Mouse (Mus musculus): Measurements from ENCODE around the gene Tmem229b. TPM values are rescaled to one million over a fixed set of nuclear protein-coding genes. Genes with fewer than 3 reads are reported as not detected.
A peak's percentile ranks its signal among the peaks of the same experiment; 100 is the strongest.
"Not testable (repeated sequence)": the region's sequence is repeated elsewhere in the genome, so short reads cannot be mapped to it uniquely, and the experiment has no call there.

The Tmem229b gene
- 10 to 100 TPM; 34.4 to 39.9 TPM for total RNA-seq (2021)

DNA sequence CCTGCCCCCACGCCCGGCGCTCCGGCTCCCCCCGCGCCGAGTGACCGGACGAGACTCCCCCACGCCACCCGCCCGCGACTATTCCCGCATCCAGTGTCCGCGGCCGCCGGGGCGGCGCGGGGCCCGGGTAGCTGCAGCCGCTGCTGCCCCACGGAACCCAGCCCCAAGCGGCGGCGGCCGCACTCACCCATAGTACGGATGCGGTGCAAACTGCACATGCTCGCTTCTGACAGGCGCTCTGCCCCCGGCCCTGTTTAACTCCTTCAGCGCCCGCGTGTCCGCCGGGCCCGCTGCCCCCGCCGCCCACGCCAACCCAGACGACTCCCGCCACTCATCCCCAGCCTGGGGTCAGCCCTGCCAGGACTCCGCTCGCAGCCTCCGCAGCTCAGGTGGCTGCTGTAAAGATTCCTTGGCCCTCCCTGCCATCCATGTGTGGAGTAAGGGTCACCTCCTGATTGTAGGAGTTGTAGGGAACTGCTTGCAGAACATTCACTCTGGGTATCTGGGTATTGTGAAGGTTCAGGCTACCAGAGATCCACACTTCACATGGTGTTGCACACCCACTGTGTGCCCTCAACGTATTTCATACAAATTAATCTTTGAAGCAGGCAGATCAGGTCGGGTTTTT is at the start of gene Tmem229b:
Tmem229b (minus strand) TSS at position 502 of the 628 bp plus-strand sequence.
- DNase-seq (ENCODE audit: extremely low spot score in 1 of 2, low spot score in 1 of 2): peak; percentile 60 to 68

DNA sequence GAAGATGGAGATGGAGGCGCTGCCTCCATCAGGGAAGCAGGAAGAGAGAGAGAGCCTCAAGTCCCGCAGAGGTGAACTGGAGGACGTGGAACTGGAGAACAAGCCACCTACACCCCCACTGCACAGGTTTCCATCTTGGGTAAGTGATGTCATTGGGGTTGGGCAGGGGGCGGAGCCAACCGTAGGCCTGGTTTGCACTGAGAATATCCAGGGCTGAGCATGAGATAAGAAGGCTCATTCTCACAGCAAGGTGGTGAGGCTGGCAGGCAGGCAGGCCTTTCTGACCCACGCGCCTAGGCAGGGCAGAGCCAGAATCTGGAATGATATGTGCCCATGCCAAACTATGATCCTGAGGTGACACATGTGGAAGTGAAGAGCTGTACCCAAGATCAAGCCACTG is 47.8 kb upstream of the Tmem229b start:
- DNase-seq (ENCODE audit: extremely low spot score in 1 of 2, low spot score in 1 of 2): no peak

DNA sequence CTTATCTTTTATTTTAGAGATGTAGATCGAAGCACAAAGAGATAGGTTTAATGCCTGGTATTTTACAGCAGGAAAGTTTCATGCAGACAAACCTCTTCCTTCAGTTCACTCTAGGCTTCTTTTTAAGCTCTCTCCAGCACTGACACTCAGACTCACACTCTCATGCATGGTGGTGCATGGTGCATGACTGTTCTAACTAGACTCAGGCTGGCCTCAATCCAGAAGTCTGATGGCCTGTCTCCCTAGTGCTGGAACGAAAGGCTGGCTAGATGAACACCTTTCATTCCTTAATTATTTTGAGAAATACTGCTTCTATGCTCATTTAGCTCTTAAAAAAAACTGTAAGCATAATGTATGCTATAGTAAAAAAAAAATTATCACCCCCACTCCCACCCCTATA is 44.6 kb upstream of the Tmem229b start:
- DNase-seq (ENCODE audit: extremely low spot score in 1 of 2, low spot score in 1 of 2): no peak

DNA sequence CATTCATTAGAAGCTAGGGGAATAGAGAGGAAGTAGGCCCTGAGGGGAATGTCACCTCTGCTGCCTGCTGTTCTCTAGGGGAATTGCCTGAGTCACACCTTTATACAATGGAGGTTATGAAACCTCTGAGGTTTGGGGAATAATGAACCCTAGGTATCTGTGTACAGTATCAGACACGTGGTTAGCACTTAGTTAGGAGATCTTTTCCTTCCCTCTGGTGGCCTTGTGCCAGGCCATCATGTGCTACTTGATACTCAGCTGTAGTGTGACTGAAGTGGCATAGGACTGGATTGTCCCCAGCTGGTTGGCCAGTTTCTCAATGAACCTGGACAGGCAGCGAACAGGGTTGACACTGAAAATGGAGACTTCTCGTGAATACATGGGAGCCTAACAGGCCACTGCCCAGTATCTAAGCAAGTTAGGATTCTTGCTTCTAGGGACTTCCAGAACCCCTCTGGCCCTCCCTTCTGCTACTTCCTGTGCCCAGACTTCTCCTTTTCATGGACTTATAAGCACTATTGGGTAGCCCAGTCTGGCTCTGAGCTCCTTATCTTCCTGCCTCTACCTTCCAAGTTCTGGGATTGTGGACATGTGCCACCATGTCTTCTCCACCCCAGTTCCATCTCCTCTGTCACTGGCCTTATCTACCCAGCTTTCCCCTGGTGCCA is 43.3 kb upstream of the Tmem229b start:
- no peak for DNase-seq (ENCODE audit: extremely low spot score in 1 of 2, low spot score in 1 of 2)

DNA sequence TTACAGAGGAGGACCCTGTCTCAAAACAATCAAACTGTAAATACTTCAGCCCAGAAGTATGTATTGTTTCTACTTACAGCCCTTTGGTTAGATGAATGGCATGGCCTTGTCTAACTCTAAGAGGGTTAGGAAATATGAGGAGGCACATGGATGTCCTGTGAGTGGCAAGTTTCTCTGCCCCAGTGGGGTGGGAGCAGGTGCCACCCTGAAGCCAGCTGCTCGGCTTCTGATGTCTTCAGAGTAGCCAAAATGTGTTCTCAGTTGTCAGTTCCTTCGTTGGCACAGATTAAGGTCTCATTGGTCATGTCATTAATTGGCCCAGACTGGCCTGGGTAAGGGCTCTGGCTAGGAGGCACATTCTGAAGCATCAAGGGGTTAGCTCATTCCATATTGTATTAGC is 42.4 kb upstream of the Tmem229b start:
- DNase-seq (ENCODE audit: extremely low spot score in 1 of 2, low spot score in 1 of 2): no peak

DNA sequence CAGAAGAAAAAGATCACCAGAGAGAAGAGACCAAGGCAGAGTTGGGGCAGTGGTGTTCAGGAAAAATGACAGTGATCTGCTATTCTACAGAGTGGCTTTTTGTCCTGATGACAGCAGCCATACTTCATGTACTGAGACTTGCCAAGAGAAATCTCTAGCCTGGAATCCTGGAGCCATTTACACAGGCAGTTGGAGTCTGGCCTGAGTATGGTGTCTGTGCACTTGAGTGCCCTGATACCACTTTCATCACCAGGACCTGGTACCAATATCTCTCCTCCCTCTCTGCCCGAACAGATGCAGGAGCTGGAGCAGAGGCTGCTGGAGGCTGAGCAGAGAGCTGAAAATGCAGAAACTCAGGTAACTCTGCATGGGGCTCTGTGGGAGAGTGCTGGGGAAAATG is 41.5 kb upstream of the Tmem229b start:
- DNase-seq (ENCODE audit: extremely low spot score in 1 of 2, low spot score in 1 of 2): no peak

DNA sequence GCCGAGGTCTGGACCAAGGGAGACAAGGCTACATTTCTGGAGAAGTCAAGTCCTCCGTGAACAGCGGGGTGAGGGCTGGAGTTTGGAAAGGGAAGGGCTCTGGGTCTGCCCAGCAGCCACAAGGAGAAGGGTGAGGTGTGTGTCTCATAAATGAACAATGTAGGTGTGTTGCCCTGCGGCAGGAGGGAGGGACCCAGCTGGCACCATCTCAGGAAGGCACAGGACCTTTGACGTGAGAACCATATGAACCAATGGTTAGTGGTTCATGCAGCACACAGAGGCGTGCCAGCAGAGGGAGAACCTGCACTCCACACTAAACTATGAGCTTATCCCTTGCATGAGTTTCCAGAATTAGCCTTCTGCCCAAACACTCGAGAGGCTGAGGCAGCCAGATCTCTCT is 39.8 kb upstream of the Tmem229b start:
- no peak for DNase-seq (ENCODE audit: extremely low spot score in 1 of 2, low spot score in 1 of 2)

DNA sequence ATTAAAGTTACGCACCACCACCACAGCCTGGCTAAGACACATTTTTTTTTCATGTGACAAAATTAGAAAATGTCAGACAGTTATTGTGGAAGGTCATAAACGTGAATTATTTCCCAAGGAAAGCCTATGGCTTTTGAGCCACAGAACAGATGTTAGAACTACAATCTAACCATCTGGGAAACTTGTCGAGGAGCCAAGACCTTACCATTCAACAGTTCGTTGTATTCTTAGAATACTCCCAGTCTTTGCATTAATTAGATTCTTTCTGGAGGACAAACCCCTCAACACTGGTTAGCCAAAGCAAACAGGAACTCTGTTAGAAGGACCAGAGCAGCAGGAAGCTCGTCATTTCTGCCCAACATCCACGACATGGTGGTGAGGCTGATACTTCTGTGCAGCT is 38.7 kb upstream of the Tmem229b start:
- DNase-seq (ENCODE audit: extremely low spot score in 1 of 2, low spot score in 1 of 2): no peak

DNA sequence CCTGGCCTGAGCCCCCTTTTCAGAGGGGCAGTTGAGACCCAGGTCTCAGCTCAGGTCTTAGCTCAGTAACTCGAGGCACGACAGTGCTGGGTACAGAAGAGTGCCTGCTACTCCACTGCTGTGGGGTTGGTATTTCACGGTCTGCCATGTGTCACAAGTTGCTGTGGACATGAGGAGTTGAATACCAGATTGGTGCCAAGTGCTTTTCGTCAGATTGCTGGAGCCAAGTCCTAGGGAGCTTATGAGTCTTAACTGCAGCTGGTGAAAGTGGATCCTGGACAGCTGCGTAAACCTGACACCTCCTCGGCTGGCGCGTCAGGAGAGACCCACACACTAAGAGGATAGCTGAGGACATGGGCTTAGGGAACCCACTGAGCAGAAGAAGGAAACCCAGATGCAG is 37.2 kb upstream of the Tmem229b start:
- DNase-seq (ENCODE audit: extremely low spot score in 1 of 2, low spot score in 1 of 2): no peak

DNA sequence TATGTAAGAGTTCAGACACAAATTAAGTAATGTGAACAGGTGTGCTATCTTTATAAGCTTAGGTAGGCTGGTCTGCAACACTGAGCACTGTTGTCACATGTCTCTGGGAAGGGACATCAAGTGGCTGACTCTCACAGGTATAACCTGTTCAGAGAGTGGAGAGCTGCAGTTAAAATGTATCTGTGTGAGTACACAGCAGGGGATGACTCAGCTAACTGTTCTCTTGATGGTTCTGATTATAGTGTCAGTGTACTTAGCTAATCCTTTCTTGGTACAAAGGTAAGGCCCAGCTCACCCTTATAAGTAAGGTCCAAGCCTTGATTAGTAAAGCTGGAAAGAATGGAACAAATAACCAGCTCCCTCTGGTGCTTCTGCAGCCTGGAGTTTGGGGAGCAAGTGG is 34.0 kb upstream of the Tmem229b start:
- DNase-seq (ENCODE audit: extremely low spot score in 1 of 2, low spot score in 1 of 2): no peak

DNA sequence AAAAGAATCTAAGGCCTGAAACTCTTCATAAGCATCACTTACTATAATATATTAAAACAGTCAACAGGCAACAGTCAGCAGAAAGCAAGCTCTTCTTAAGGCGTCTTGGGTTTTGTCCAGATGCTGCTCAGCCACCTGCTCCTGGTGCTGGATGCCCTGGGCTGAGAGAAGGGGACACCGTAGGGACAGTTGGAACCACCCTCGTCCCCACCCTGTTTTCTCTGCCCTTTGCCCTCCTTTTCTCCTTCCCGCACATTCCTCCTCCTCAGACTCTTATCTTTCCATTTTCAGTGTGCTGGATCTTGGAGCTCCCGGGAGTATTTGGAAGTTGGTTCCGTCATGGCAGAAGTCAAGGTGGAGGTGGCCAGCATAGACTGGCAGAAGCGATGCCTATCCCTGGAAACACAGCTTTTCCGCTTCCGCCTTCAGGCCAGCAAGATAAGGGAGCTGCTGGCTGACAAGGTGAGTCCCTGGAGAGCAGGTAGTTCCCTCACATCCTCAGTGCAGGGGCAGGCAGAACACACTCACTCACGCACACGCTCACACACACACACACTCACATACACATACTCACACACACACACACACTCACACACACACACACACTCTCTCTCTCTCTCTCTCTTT is 32.9 kb upstream of the Tmem229b start:
- DNase-seq (ENCODE audit: extremely low spot score in 1 of 2, low spot score in 1 of 2): no peak

DNA sequence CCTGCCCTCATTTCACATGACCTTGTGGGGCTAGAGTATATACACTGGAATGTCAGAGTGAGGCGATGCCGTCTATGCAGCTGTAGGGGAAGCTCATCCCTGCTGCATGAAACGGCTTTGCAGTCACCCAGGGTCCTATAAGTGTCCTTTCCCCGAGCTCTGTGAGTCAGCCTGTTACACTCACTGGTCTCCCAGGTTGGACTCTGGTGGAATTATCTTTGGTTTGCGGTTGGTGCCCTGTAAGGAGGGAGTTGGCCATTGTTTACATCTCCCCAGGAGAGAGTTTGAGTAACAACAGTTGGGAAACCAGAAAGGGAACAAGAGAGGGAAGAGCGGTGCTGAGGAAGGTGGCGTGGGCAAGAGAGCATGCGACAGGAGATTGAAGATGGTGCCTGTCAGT is 32.3 kb upstream of the Tmem229b start:
- no peak for DNase-seq (ENCODE audit: extremely low spot score in 1 of 2, low spot score in 1 of 2)

DNA sequence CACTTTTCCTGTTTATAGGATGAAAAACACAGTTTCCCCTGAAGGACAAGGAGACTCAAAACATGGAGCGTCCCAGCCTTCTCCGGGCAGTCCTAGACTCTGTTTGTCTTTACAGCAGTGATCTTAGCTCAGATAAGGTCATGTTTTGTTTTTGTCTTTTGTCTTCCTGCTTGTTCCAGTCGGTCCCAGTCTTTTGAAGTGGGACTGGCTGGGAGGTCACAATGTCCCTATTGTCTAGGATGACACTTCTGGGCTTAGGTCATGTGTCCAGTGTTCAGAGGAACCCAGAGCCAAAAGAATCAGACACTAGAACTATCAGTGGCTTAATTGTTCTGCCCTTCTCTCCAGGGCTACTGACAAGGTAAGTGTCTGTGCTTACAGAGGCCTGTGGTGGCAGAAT is 27.9 kb upstream of the Tmem229b start:
- DNase-seq (ENCODE audit: extremely low spot score in 1 of 2, low spot score in 1 of 2): no peak

DNA sequence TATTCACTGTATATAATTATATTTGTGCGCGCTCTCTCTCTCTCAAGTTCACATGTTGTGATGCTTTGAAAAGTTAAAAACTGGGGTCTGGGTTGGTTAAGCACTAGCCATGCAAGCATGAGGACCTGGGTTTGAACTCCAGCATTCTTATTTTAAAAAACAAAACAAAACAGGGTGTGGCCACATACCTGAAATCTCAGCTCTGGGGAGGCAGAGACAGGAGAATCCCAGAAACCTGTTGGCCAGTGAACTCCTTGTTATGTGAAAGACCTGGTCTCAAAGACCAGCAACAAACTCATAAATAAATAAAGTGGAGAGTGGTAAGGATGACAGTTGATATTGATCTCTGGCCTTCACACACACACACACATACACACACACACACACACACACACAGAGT is 26.9 kb upstream of the Tmem229b start:
- DNase-seq (ENCODE audit: extremely low spot score in 1 of 2, low spot score in 1 of 2): no peak

DNA sequence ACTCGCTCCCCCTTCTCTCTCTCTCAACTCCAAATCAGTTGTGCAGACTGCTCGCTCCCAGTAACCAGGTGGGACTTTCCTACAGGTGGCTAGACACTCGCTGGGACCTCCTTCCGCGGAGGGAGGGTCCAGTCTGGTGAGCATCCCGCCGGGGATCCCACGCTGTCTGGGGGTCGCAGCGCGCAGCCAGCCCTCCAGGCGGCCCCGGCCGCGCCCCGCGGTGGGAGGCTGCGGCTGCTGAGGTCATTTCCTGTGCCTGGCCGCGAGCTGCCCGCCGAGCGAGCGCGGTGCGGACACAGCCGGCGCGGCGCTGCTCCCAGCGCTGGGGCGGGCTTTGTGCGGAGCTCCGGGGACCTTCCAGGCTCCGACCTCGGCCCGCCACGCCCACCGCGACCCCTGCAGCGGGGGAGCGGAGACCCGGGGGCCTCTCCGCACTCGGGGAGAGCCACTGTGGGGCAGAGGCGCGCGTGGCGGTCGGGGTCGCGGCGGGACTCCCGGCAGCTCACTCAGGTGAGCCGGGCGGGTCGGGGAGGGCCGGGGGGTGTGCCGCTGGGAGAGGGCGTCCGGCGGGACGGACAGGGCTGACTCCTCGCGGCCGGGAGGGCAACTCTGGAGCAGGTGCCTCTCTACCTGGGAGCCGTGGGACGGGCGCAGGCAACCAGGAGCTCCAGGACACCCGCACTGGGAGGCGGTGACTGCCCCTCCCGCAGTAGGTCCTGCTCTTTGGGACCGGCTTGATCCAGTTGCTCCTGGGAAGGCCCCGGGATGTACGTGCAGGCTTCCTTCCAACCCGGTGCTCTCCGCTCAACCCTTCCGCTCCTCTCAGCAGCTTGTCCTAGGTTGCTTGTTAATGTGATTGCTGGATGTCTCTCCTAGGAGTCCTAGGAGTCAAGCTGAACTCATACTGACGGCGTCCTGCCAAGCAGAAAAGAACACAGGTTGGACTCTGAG is 21.8 kb upstream of the Tmem229b start, which contains the start of gene Plekhh1:
Plekhh1 (plus strand) TSS at position 253 of the 951 bp plus-strand sequence.
- DNase-seq (ENCODE audit: extremely low spot score in 1 of 2, low spot score in 1 of 2): peak; percentile 15 to 21

DNA sequence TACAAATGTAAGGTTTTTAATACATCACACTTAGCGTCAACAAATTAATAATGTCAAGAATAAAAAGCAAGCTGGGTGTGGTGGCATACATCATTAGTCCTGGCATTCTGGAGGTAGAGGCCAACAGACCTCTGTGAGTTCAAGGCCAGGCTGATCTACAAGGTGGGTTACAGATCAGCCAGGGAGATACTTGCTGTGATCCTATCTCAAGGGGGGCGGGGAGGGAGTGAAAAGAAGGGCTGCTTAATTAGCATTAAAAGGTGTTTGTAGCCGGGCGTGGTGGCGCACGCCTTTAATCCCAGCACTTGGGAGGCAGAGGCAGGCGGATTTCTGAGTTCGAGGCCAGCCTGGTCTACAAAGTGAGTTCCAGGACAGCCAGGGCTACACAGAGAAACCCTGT is 20.1 kb upstream of the Tmem229b start:
- DNase-seq (ENCODE audit: extremely low spot score in 1 of 2, low spot score in 1 of 2): not testable (repeated sequence)

DNA sequence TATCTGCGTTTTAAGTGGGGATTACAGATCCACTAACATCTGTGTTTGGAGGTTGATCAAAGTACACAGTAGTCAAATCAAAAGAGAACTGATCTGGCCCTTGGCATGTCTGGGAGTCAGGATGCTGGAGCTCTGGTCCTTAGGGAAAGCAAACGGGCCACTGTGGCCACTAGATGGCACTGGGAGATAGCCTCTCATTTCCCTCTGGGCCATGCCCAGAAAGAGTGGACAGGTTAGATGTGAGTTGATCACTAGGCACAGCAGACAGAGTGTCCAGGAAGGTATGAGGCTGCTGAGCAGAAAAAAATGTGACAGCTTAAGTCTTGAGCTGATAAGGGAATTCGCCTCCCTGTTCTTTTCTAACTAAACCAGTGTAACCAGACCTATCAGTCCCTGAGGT is 15.5 kb upstream of the Tmem229b start:
- DNase-seq (ENCODE audit: extremely low spot score in 1 of 2, low spot score in 1 of 2): peak; percentile 35 to 61

DNA sequence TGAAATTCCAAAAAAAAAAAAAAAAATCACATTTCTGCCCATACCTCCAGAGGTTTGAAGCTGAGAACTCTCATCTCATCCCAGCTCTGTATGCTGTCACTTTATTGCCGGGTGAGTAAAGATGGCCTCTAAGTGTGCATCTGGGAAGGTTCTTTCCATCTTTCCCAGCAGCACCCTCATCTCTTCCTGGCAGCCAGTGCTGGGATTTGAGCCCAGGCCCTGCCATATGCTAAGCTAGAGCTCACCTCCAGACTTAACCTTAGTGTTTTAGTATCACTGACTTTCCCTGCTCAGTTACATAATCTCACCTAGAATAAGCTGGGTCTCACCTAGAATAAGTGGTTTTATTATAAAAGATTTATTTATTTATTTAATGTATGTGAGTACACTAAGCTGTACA is 14.5 kb upstream of the Tmem229b start:
- DNase-seq (ENCODE audit: extremely low spot score in 1 of 2, low spot score in 1 of 2): no peak

DNA sequence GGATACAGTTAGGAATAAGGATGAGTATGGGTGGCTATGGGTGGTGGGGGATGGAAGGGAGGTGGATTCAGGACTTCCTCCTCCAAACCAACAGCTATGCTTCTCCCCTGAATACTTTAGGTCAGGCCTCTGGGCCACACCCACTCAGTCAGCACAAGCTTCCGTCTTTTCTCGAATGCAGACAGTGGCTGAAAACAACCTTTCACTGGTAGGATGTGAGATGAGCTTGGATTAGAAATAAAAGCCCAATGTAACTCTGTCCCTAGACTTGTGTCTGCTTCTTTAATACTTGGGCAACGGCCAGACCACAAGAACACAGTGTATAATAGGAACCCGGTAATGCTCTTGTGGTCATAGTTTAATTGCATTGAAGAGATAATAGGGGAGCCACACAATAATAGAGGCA is 10.6 kb upstream of the Tmem229b start:
- no peak for DNase-seq (ENCODE audit: extremely low spot score in 1 of 2, low spot score in 1 of 2)

DNA sequence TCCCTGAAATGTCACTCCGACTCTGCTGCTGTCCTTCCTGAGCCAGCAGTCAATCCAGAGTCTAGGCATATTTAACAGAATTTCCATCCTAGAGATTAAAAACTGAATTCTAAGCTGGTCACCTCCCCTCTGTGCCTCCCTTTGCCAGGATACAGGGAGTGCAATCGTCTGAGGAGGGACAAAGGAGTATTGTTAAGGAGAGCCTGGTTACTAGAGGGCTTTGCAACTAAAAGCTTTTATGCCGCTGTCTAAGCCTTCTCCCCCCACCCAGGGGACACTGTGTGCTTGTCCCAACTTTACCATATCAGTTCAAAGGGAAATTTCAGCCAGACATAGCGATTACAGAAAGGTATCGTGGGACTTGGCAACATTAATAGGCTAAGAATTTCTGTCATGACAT is 8.7 kb upstream of the Tmem229b start:
- DNase-seq (ENCODE audit: extremely low spot score in 1 of 2, low spot score in 1 of 2): no peak

DNA sequence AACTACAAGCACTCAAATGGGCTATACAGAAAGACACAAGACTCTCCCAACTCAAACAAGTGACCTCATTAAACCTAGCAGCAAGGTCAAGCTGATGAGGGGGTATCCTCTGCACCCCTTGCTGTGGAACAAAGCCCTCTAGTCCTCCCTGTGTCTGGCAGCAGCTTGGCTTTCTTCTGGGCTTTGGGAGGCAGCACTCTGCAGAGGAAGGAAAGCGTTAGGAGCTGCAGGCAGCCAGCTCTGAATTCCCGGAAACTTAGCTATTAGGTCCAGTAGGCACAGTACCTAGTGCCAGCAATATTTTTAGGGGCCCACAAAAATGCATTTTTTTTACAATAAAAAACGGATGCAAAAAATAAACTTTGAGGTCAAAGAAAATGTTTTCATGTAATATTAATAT is 3.1 kb upstream of the Tmem229b start:
- no peak for DNase-seq (ENCODE audit: extremely low spot score in 1 of 2, low spot score in 1 of 2)
